Mouse (Mus musculus) CH12.LX (cell line): Measurements from ENCODE around the gene Csk. TPM values are rescaled to one million over a fixed set of nuclear protein-coding genes. Genes with fewer than 3 reads are reported as not detected.

ENCODE experiments used
- DNase-seq: peaks from one replicate; pipeline ENCODE4 v3.0.0-alpha.2; 2013; ENCODE audit errors: extremely low read depth
- H3K27ac ChIP-seq: 2 replicates; pipeline ENCODE4 v1.5.1; 2012; ENCODE audit warnings: low read depth, mild to moderate bottlenecking, control low read depth, moderate library complexity; ENCODE audit not compliant: insufficient read depth
- H3K27me3 ChIP-seq: replicated peaks from 2 replicates; pipeline ENCODE3; 2012; ENCODE audit warnings: inconsistent platforms
- H3K36me3 ChIP-seq, 2 experiments: replicated peaks in 1 of 2; 2 replicates each; pipeline versions ENCODE3 to v1.6.1; 2012; ENCODE audit warnings: inconsistent platforms in 1 of 2, low read length in 1 of 2, mild to moderate bottlenecking in 1 of 2, mixed read lengths in 1 of 2, moderate library complexity in 1 of 2; ENCODE audit not compliant: control insufficient read depth in 1 of 2, insufficient read depth in 1 of 2
- H3K4me1 ChIP-seq, 2 experiments: 2 replicates each; pipeline ENCODE4 v1.6.1; 2012; ENCODE audit warnings: inconsistent platforms in 1 of 2, moderate library complexity in 1 of 2; ENCODE audit not compliant: insufficient read depth in 2 of 2, control insufficient read depth in 1 of 2
- H3K4me2 ChIP-seq: 2 replicates; pipeline ENCODE4 v1.6.1; 2012; ENCODE audit warnings: low read depth, mild to moderate bottlenecking, control low read depth; ENCODE audit not compliant: poor library complexity, insufficient read depth, severe bottlenecking
- H3K4me3 ChIP-seq, 3 experiments: fragments of 150-350 bp in 1 of 3; sonication (generic) in 1 of 3; replicated peaks in 1 of 3; 2 replicates each; pipeline versions ENCODE3 to v1.5.1; 2011 to 2012; ENCODE audit warnings: low read depth in 2 of 3, low read length in 2 of 3, mild to moderate bottlenecking in 2 of 3, moderate library complexity in 2 of 3, control low read depth in 1 of 3, improper control_type of control experiment in 1 of 3, inconsistent platforms in 1 of 3, mixed read lengths in 1 of 3; ENCODE audit not compliant: poor library complexity in 1 of 3
- H3K79me2 ChIP-seq: replicated peaks from 2 replicates; pipeline ENCODE4 v1.6.1; 2012; ENCODE audit warnings: mild to moderate bottlenecking, moderate library complexity; ENCODE audit not compliant: control insufficient read depth, poor library complexity, insufficient read depth, severe bottlenecking; ENCODE audit errors: extremely low read depth
- H3K9ac ChIP-seq: 2 replicates; pipeline ENCODE4 v1.6.1; 2012; ENCODE audit warnings: low read depth, mild to moderate bottlenecking, control low read depth, moderate library complexity; ENCODE audit not compliant: insufficient read depth
- H3K9me3 ChIP-seq: replicated peaks from 2 replicates; pipeline ENCODE3; 2012; ENCODE audit warnings: low read length, inconsistent platforms, mixed read lengths
- CHD1 ChIP-seq: IDR thresholded peaks from 2 replicates; pipeline ENCODE4 v1.6.1; 2012; ENCODE audit warnings: low read depth, low read length, improper control_type of control experiment, inconsistent platforms
- CHD2 ChIP-seq: IDR thresholded peaks from 2 replicates; pipeline ENCODE4 v1.6.1; 2011; ENCODE audit warnings: low read length, improper control_type of control experiment
- ELF1 ChIP-seq: IDR thresholded peaks from 2 replicates; pipeline ENCODE4 v1.6.1; 2014; ENCODE audit warnings: low read depth, mild to moderate bottlenecking, inconsistent platforms, low read length, improper control_type of control experiment
- GABPA ChIP-seq: IDR thresholded peaks from 2 replicates; pipeline ENCODE4 v1.6.1; 2012; ENCODE audit warnings: low read depth, low read length, improper control_type of control experiment, inconsistent platforms; ENCODE audit not compliant: insufficient replicate concordance
- JUN ChIP-seq: IDR thresholded peaks from 2 replicates; pipeline ENCODE4 v1.6.1; 2011; ENCODE audit warnings: low read depth, mild to moderate bottlenecking, low read length, improper control_type of control experiment, moderate library complexity; ENCODE audit not compliant: insufficient read depth
- MAX ChIP-seq: IDR thresholded peaks from 2 replicates; pipeline ENCODE4 v1.6.1; 2011; ENCODE audit warnings: low read length, improper control_type of control experiment
- MAZ ChIP-seq: IDR thresholded peaks from 2 replicates; pipeline ENCODE4 v1.6.1; 2012; ENCODE audit warnings: low read depth, mild to moderate bottlenecking, inconsistent platforms, low read length, improper control_type of control experiment, moderate library complexity
- MEF2A ChIP-seq: IDR thresholded peaks from 2 replicates; pipeline ENCODE4 v1.6.1; 2014; ENCODE audit warnings: low read depth, mild to moderate bottlenecking, inconsistent platforms, low read length, improper control_type of control experiment, borderline replicate concordance
- MXI1 ChIP-seq: IDR thresholded peaks from 2 replicates; pipeline ENCODE4 v1.6.1; 2011; ENCODE audit warnings: mild to moderate bottlenecking, low read depth, low read length, improper control_type of control experiment
- NELFE ChIP-seq: IDR thresholded peaks from 2 replicates; pipeline ENCODE4 v1.6.1; 2011; ENCODE audit warnings: low read depth, low read length, improper control_type of control experiment
- NRF1 ChIP-seq: IDR thresholded peaks from 2 replicates; pipeline ENCODE4 v1.6.1; 2014; ENCODE audit warnings: low read depth, mild to moderate bottlenecking, inconsistent platforms, low read length, improper control_type of control experiment, moderate library complexity
- SMC3 ChIP-seq: IDR thresholded peaks from 2 replicates; pipeline ENCODE4 v1.6.1; 2011; ENCODE audit warnings: low read depth, low read length, improper control_type of control experiment
- ZC3H11A ChIP-seq: IDR thresholded peaks from 2 replicates; pipeline ENCODE4 v1.6.1; 2012; ENCODE audit warnings: low read depth, mild to moderate bottlenecking, inconsistent platforms, low read length, improper control_type of control experiment
- ZNF384 ChIP-seq: IDR thresholded peaks from 2 replicates; pipeline ENCODE4 v1.6.1; 2012; ENCODE audit warnings: low read depth, low read length, improper control_type of control experiment, inconsistent platforms
- dilution Hi-C: fragments of 300-500 bp; cut with MboI; formaldehyde crosslinking; loops from 2 replicates; pipeline ENCODE4 v1.14.3; 2020; ENCODE audit warnings: low sequenced_read_pairs; ENCODE audit not compliant: extremely low pct_unique_long_range_greater_than_20kb, extremely low pct_ligation_motif_present
- in situ Hi-C: fragments of 300-500 bp; cut with MboI; formaldehyde crosslinking; loops from 3 replicates; pipeline ENCODE4 v1.14.3; 2019; ENCODE audit warnings: low sequenced_read_pairs, low pct_ligation_motif_present, low pct_unique_long_range_greater_than_20kb, mixed read lengths
- polyA plus RNA-seq: library from polyadenylated mRNA; unstranded; fragments of >175 nt; gene quantifications from 2 replicates; pipeline ENCODE4 v1.2.1, GENCODE M21; 2012; ENCODE audit warnings: low read depth; ENCODE audit not compliant: insufficient read length
- total RNA-seq, 2 experiments: library from RNA; depleted of rRNA; stranded (reverse); fragments of 300-350 nt in 1 of 2; fragments of >200 nt in 1 of 2; gene quantifications; 2 replicates each; pipeline ENCODE4 v1.2.3; 2012 to 2014

Csk gene
- total and polyA plus RNA-seq, 3 experiments = 111 to 153 (median 111) TPM

- no peak; the same call in 1 of the 2 replicates for TF ChIP-seq SMC3
Measured at GRCm38 (mm10) chr9:57589224-57590126, 64.0 kb downstream of the Csk start, which contains the start of gene Ulk3 (continued).

- Histone ChIP-seq H3K9ac (no peak overlapping the region), H3K4me2 (no peak overlapping the region), H3K4me1 (peaks cover 0 to 17% of the 10 kb centered on the region in 2 experiments; a peak in 2 of 4 replicates), H3K9me3 (no peaks in the 10 kb centered on the region), H3K79me2 (no peaks in the 10 kb centered on the region), H3K4me3 (no peak overlapping the region), H3K27me3 (no peaks in the 10 kb centered on the region), H3K36me3 (peaks cover 60 to 82% of the 10 kb centered on the region in 2 experiments), H3K27ac (no peak overlapping the region)
- in situ Hi-C loops (no loop called here), dilution Hi-C loops (no loop called here)
- TF ChIP-seq CHD2 (no peak), MEF2A (no peak), NELFE (no peak), ELF1 (no peak)
- DNase-seq = no peak
Measured at GRCm38 (mm10) chr9:57584991-57585390, 68.4 kb downstream of the Csk start.

- Histone ChIP-seq H3K4me1 (peaks cover 0 to 7% of the 10 kb centered on the region in 2 experiments; a peak in 1 of 4 replicates), H3K4me2 (no peak overlapping the region), H3K27ac (no peak overlapping the region), H3K36me3 (peaks cover 66 to 88% of the 10 kb centered on the region in 2 experiments), H3K9me3 (no peaks in the 10 kb centered on the region), H3K79me2 (no peaks in the 10 kb centered on the region; the same call in 1 of the 2 replicates), H3K4me3 (no peak overlapping the region), H3K9ac (no peak overlapping the region), H3K27me3 (no peaks in the 10 kb centered on the region)
- no peak for TF ChIP-seq ZNF384
- TF ChIP-seq GABPA = no peak
- no peak for TF ChIP-seq JUN
- no peak for TF ChIP-seq MAZ
- TF ChIP-seq MAX = no peak
- TF ChIP-seq CHD1 = no peak
- no peak for TF ChIP-seq SMC3
- TF ChIP-seq NRF1 = no peak
- TF ChIP-seq ZC3H11A = no peak
- no peak for TF ChIP-seq MXI1
- DNase-seq = no peak
- dilution Hi-C loops (no loop called here), in situ Hi-C loops (no loop called here)
Measured at GRCm38 (mm10) chr9:57577144-57577849, 76.1 kb downstream of the Csk start.

Other genes starting within 250 kb of the Csk start
- gene Ppcdc, start 213.5 kb downstream of the Csk start, total RNA-seq (2012; rRNA removed) = 39.6 and 50.3 TPM in 2 replicates
- 44.1 and 44.9 TPM in 2 replicates for gene Ppcdc, start 213.5 kb downstream of the Csk start, total RNA-seq (2014; rRNA removed)
- 36.2 and 38.8 TPM in 2 replicates for gene Ppcdc, start 213.5 kb downstream of the Csk start, polyA plus RNA-seq
- 2.1 and 2.7 TPM in 2 replicates for gene Scamp5, start 185.6 kb downstream of the Csk start, total RNA-seq (2012; rRNA removed)
- 0.34 and 0.54 TPM in 2 replicates for gene Scamp5, start 185.6 kb downstream of the Csk start, total RNA-seq (2014; rRNA removed)
- 0.48 and 0.99 TPM in 2 replicates for gene Scamp5, start 185.6 kb downstream of the Csk start, polyA plus RNA-seq
- 0.21 TPM in 1 of 2 replicates, not detected in the other for gene Rpp25, start 149.6 kb downstream of the Csk start, total RNA-seq (2012; rRNA removed)
- gene Rpp25, start 149.6 kb downstream of the Csk start, total RNA-seq (2014; rRNA removed) = not detected in 2 replicates
- not detected in 2 replicates for gene Rpp25, start 149.6 kb downstream of the Csk start, polyA plus RNA-seq
- 179 and 203 TPM in 2 replicates for gene Cox5a, start 132.4 kb downstream of the Csk start, total RNA-seq (2012; rRNA removed)
- 229 and 257 TPM in 2 replicates for gene Cox5a, start 132.4 kb downstream of the Csk start, total RNA-seq (2014; rRNA removed)
- gene Cox5a, start 132.4 kb downstream of the Csk start, polyA plus RNA-seq = 255 and 279 TPM in 2 replicates
- gene Fam219b, start 116.1 kb downstream of the Csk start, total RNA-seq (2012; rRNA removed) = 10.6 and 11.8 TPM in 2 replicates
- 8.3 and 9.3 TPM in 2 replicates for gene Fam219b, start 116.1 kb downstream of the Csk start, total RNA-seq (2014; rRNA removed)
- 9.2 and 10.2 TPM in 2 replicates for gene Fam219b, start 116.1 kb downstream of the Csk start, polyA plus RNA-seq
- gene Mpi, start 100.9 kb downstream of the Csk start, total RNA-seq (2012; rRNA removed) = 28.6 and 33.2 TPM in 2 replicates
- 28.2 and 29.0 TPM in 2 replicates for gene Mpi, start 100.9 kb downstream of the Csk start, total RNA-seq (2014; rRNA removed)
- gene Mpi, start 100.9 kb downstream of the Csk start, polyA plus RNA-seq = 36.7 and 37.3 TPM in 2 replicates
- gene Scamp2, start 92.7 kb downstream of the Csk start, total RNA-seq (2012; rRNA removed) = 52.2 and 60.9 TPM in 2 replicates
- gene Scamp2, start 92.7 kb downstream of the Csk start, total RNA-seq (2014; rRNA removed) = 38.6 and 46.4 TPM in 2 replicates
- gene Scamp2, start 92.7 kb downstream of the Csk start, polyA plus RNA-seq = 77.2 and 91.6 TPM in 2 replicates
- 10.5 and 11.4 TPM in 2 replicates for gene Ulk3, start 64.2 kb downstream of the Csk start, total RNA-seq (2012; rRNA removed)
- 1.8 and 2.6 TPM in 2 replicates for gene Ulk3, start 64.2 kb downstream of the Csk start, total RNA-seq (2014; rRNA removed)
- gene Ulk3, start 64.2 kb downstream of the Csk start, polyA plus RNA-seq = 10.0 and 11.8 TPM in 2 replicates
- gene Cplx3, start 47.4 kb downstream of the Csk start, total RNA-seq (2012; rRNA removed) = not detected in 2 replicates
- not detected in 2 replicates for gene Cplx3, start 47.4 kb downstream of the Csk start, total RNA-seq (2014; rRNA removed)
- 0.09 TPM in 1 of 2 replicates, not detected in the other for gene Cplx3, start 47.4 kb downstream of the Csk start, polyA plus RNA-seq
- 0.08 TPM in 1 of 2 replicates, not detected in the other for gene Lman1l, start 32.9 kb downstream of the Csk start, total RNA-seq (2012; rRNA removed)
- gene Lman1l, start 32.9 kb downstream of the Csk start, total RNA-seq (2014; rRNA removed) = not detected in 2 replicates
- gene Lman1l, start 32.9 kb downstream of the Csk start, polyA plus RNA-seq = 0.19 and 0.29 TPM in 2 replicates
- not detected in 2 replicates for gene Cyp1a2, start 30.1 kb upstream of the Csk start, total RNA-seq (2012; rRNA removed)
- gene Cyp1a2, start 30.1 kb upstream of the Csk start, total RNA-seq (2014; rRNA removed) = not detected in 2 replicates
- not detected in 2 replicates for gene Cyp1a2, start 30.1 kb upstream of the Csk start, polyA plus RNA-seq
- 0.08 and 0.13 TPM in 2 replicates for gene Cyp1a1, start 34.3 kb upstream of the Csk start, total RNA-seq (2012; rRNA removed)
- gene Cyp1a1, start 34.3 kb upstream of the Csk start, total RNA-seq (2014; rRNA removed) = 0.11 and 0.19 TPM in 2 replicates
- not detected in 2 replicates for gene Cyp1a1, start 34.3 kb upstream of the Csk start, polyA plus RNA-seq
- gene Edc3, start 54.9 kb upstream of the Csk start, total RNA-seq (2012; rRNA removed) = 9.6 and 10.6 TPM in 2 replicates
- gene Edc3, start 54.9 kb upstream of the Csk start, total RNA-seq (2014; rRNA removed) = 10.9 and 13.6 TPM in 2 replicates
- gene Edc3, start 54.9 kb upstream of the Csk start, polyA plus RNA-seq = 24.1 and 27.9 TPM in 2 replicates
- gene Clk3, start 112.2 kb upstream of the Csk start, total RNA-seq (2012; rRNA removed) = 39.9 and 46.7 TPM in 2 replicates
- 69.0 and 87.7 TPM in 2 replicates for gene Clk3, start 112.2 kb upstream of the Csk start, total RNA-seq (2014; rRNA removed)
- 62.4 and 67.9 TPM in 2 replicates for gene Clk3, start 112.2 kb upstream of the Csk start, polyA plus RNA-seq
- 33.4 and 33.8 TPM in 2 replicates for gene Arid3b, start 183.2 kb upstream of the Csk start, total RNA-seq (2012; rRNA removed)
- gene Arid3b, start 183.2 kb upstream of the Csk start, total RNA-seq (2014; rRNA removed) = 14.2 and 16.7 TPM in 2 replicates
- gene Arid3b, start 183.2 kb upstream of the Csk start, polyA plus RNA-seq = 75.9 and 105 TPM in 2 replicates